Comparison of ENCODE assay signal across 30 mouse cellular contexts in the genomic region with DNA sequence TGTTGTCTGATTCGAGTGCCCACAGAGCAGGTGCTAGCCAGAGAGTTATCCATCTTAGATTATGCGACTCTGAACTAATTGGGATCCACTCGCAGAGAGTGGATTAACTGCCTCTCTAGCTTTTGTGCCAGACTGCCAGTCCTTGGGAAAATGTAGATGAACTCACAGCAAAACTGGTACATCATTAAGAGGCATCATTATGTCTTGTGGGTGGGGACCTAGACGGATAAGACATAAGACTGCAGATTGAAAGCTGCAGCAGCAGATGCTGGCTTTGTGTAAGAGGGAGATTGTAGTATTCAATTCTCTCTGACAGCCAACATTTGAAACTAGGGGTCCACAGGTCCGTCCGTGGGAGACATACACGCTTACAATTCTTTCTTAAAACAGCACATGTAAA. TPM values are rescaled to one million over a fixed set of nuclear protein-coding genes. Genes with fewer than 3 reads are reported as not detected.
DNase-seq lines count a peak whose midpoint lies in the region; ATAC-seq lines count a peak whose summit lies in the region.
"Had no signal": no experiment of that assay in that cellular context is flagged by ENCODE, and none has a peak within 500 bp of the region (broad histone marks: within the 10 kb centered on the region; RNA-seq: fewer than 3 reads in every experiment).

No protein-coding gene starts in this region.

- ATAC-seq in forebrain, embryonic 15.5 days (replicated peaks): peak; percentile 46; the same call in 1 of the 2 replicates
- no peak for ATAC-seq in midbrain, embryonic 16.5 days
- ATAC-seq: activated CD4-positive, CD25-positive, alpha-beta regulatory T cell, adult 4 months; hindbrain, postnatal 0 days; inflammation-experienced regulatory T-cells, adult 6 months; intestine, embryonic 16.5 days had no signal

- H3K9ac ChIP-seq in forebrain, embryonic 15.5 days (replicated peaks): no peak overlapping the region
- H3K9ac ChIP-seq in midbrain, embryonic 16.5 days (ENCODE audit: low read depth, low read length): no peak overlapping the region
- H3K9ac ChIP-seq: embryonic facial prominence, embryonic 13.5 days; heart, embryonic 12.5 days; heart, embryonic 15.5 days; hindbrain, embryonic 14.5 days had no signal

- H3K27me3 ChIP-seq in forebrain, embryonic 15.5 days: peaks cover 4% of the 10 kb centered on the region; the same call in 1 of the 2 replicates
- peaks cover 14% of the 10 kb centered on the region for H3K27me3 ChIP-seq in midbrain, embryonic 16.5 days (ENCODE audit: control insufficient read depth, insufficient read depth, low read depth, low read length)

- peaks cover 25% of the 10 kb centered on the region for H3K4me1 ChIP-seq in forebrain, embryonic 15.5 days
- 0 out of 2 replicates have a peak, but pooled peaks cover 3% of the 10 kb centered on the region for H3K4me1 ChIP-seq in midbrain, embryonic 16.5 days (ENCODE audit: control insufficient read depth, insufficient read depth, low read length)
- H3K4me1 ChIP-seq: embryonic facial prominence, embryonic 13.5 days had no signal

- H3K9me3 ChIP-seq in forebrain, embryonic 15.5 days: no peaks in the 10 kb centered on the region
- H3K9me3 ChIP-seq in midbrain, embryonic 16.5 days (replicated peaks; ENCODE audit: control insufficient read depth, low read length, poor library complexity, severe bottlenecking): no peaks in the 10 kb centered on the region
- H3K9me3 ChIP-seq: embryonic facial prominence, embryonic 10.5 days; embryonic facial prominence, embryonic 13.5 days; heart, embryonic 12.5 days; heart, embryonic 15.5 days had no signal

- H3K4me2 ChIP-seq in forebrain, embryonic 15.5 days (replicated peaks): no peak overlapping the region
- H3K4me2 ChIP-seq in midbrain, embryonic 16.5 days (ENCODE audit: low read length): no peak overlapping the region
- H3K4me2 ChIP-seq: embryonic facial prominence, embryonic 13.5 days; heart, embryonic 12.5 days; heart, embryonic 15.5 days; hindbrain, embryonic 14.5 days had no signal

- peak overlapping the region; percentile 53 for H3K27ac ChIP-seq in forebrain, embryonic 15.5 days (replicated peaks)
- no peak overlapping the region for H3K27ac ChIP-seq in midbrain, embryonic 16.5 days (ENCODE audit: low read length)
- H3K27ac ChIP-seq: embryonic facial prominence, embryonic 10.5 days; embryonic facial prominence, embryonic 13.5 days; heart, embryonic 15.5 days; hindbrain, embryonic 14.5 days; hindbrain, postnatal 0 days had no signal

- no peaks in the 10 kb centered on the region for H3K36me3 ChIP-seq in forebrain, embryonic 15.5 days
- no peaks in the 10 kb centered on the region for H3K36me3 ChIP-seq in midbrain, embryonic 16.5 days (ENCODE audit: control insufficient read depth, insufficient read depth, low read length)
- H3K36me3 ChIP-seq: embryonic facial prominence, embryonic 10.5 days; embryonic facial prominence, embryonic 13.5 days; heart, embryonic 12.5 days; heart, embryonic 15.5 days had no signal

- DNase-seq in cerebellum, adult 9-10 months: peak; percentile 15
- DNase-seq in cerebellum, adult 8-10 months: no peak
- DNase-seq in layer of hippocampus, adult 9-11 months: peak; percentile 24
- DNase-seq in layer of hippocampus, postnatal 14 days (ENCODE audit: low spot score in 2 of 2): no peak
- no peak for DNase-seq in gastrocnemius, adult 18-20 months (ENCODE audit: low spot score)
- DNase-seq: adrenal gland, adult 8-10 months; adrenal gland, postnatal 25 days; cerebellum, adult 18-20 months; cerebellum, postnatal 10 days; cerebellum, postnatal 36 days; embryo, embryonic 11 days; gastrocnemius, postnatal 25 days; heart, adult 18-20 months; heart, postnatal 10 days; heart, postnatal 4 days had no signal

- no peak overlapping the region for H3K4me3 ChIP-seq in forebrain, embryonic 15.5 days
- no peak overlapping the region for H3K4me3 ChIP-seq in midbrain, embryonic 16.5 days (ENCODE audit: low read depth, low read length)
- H3K4me3 ChIP-seq: embryonic facial prominence, embryonic 10.5 days; embryonic facial prominence, embryonic 13.5 days; erythroblast, embryonic 14.5 days; heart, embryonic 12.5 days; heart, embryonic 15.5 days had no signal

- WGBS in forebrain, embryonic 15.5 days: 31% methylated on average over 7 of the region's 7 CpGs
- 50% methylated on average over 7 of the region's 7 CpGs for WGBS in midbrain, embryonic 16.5 days

RNA-seq across cellular contexts. Expression of a gene that starts 8.6 kb away (rescaled TPM):
- not detected for total RNA-seq in layer of hippocampus, postnatal 14 days (2021)
- polyA plus RNA-seq in forebrain, embryonic 15.5 days (2015; fragmentation: Nextera tagmentation; extraction: Ambion mirVana): not detected in 2 replicates
- polyA plus RNA-seq in midbrain, embryonic 16.5 days (2015; fragmentation: Nextera tagmentation; extraction: Ambion mirVana): not detected in 2 replicates
- total RNA-seq in gastrocnemius, adult 18-20 months (2021): not detected
- total RNA-seq: adrenal gland, adult 8-10 months; adrenal gland, postnatal 25 days; ES-E14; gastrocnemius, adult 8-10 months; gastrocnemius, postnatal 25 days; heart, adult 18-20 months; heart, postnatal 10 days; heart, postnatal 4 days; hindbrain, postnatal 0 days had no signal
- polyA plus RNA-seq: activated CD4-positive, CD25-positive, alpha-beta regulatory T cell, adult 4 months; embryonic facial prominence, embryonic 13.5 days; erythroblast, embryonic 14.5 days; gonadal fat pad, adult 2 months; heart, embryonic 12.5 days; heart, embryonic 15.5 days; hindbrain, embryonic 14.5 days; inflammation-experienced regulatory T-cells, adult 6 months; intestine, embryonic 16.5 days had no signal

RNA-seq across cellular contexts. Expression of a gene that starts 54.7 kb away (rescaled TPM):
- 10 to 100 TPM; 15.7 to 16.1 TPM for total RNA-seq in layer of hippocampus, postnatal 14 days (2021)
- 22.5 and 23.1 TPM in 2 replicates for polyA plus RNA-seq in forebrain, embryonic 15.5 days (2015; fragmentation: Nextera tagmentation; extraction: Ambion mirVana)
- 20.5 and 24.0 TPM in 2 replicates for polyA plus RNA-seq in midbrain, embryonic 16.5 days (2015; fragmentation: Nextera tagmentation; extraction: Ambion mirVana)
- 1 to 10 TPM; 7.2 to 7.9 TPM for total RNA-seq in gastrocnemius, adult 18-20 months (2021)

RNA-seq across cellular contexts. Expression of a gene that starts 54.9 kb away (rescaled TPM):
- 10 to 100 TPM; 69.5 to 76.3 TPM for total RNA-seq in layer of hippocampus, postnatal 14 days (2021)
- 84.9 and 85.2 TPM in 2 replicates for polyA plus RNA-seq in forebrain, embryonic 15.5 days (2015; fragmentation: Nextera tagmentation; extraction: Ambion mirVana)
- 97.4 and 97.7 TPM in 2 replicates for polyA plus RNA-seq in midbrain, embryonic 16.5 days (2015; fragmentation: Nextera tagmentation; extraction: Ambion mirVana)
- total RNA-seq in gastrocnemius, adult 18-20 months (2021): 10 to 100 TPM; 36.7 to 37.4 TPM

Comparison
In these comparisons a context has a peak if more than half of its experiments do, and no peak if none do; other contexts are left out.
1. DNase-seq: peak in cerebellum, adult 9-10 months (single experiment) and layer of hippocampus, adult 9-11 months (single experiment); none in cerebellum, adult 8-10 months (single experiment), layer of hippocampus, postnatal 14 days (0 of 2) and gastrocnemius, adult 18-20 months (single experiment).